Mouse (Mus musculus): Measurements from ENCODE around the gene Tor1aip2.

Gene Tor1aip2

GRCm38 (mm10) chr1:156111728-156112127, 76.5 kb downstream of the Tor1aip2 start:
- H3K27me3 ChIP-seq (ENCODE audit: control insufficient read depth, insufficient read depth, low read length, poor library complexity, severe bottlenecking) = no peaks in the 10 kb centered on the region
- H3K36me3 ChIP-seq (ENCODE audit: control insufficient read depth, insufficient read depth, low read length, poor library complexity, severe bottlenecking) = no peaks in the 10 kb centered on the region
- DNase-seq (ENCODE audit: low read depth, low spot score) = no peak

DNA sequence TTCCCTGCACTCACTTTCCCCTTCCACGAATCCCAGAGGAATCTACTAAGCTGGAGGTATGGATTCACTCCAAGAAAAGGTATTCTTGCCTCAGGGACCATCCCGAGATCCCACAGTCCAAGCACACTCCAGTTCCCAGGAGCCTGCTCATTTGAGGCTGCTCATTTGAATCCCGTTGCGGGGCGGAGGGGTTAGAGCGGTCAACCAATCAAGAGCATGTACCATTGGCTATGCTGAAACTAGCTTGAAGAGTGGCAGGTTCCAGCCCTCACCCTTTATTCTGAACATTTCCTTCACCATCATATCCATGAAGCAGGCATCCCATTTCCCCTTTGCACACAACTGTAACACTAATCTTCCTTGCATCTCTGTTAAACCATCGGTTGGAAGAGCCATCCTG, 76.9 kb downstream of the Tor1aip2 start:
- H3K36me3 ChIP-seq (ENCODE audit: control insufficient read depth, insufficient read depth, low read length, poor library complexity, severe bottlenecking) = no peaks in the 10 kb centered on the region
- no peak for DNase-seq (ENCODE audit: low read depth, low spot score)
- no peaks in the 10 kb centered on the region for H3K27me3 ChIP-seq (ENCODE audit: control insufficient read depth, insufficient read depth, low read length, poor library complexity, severe bottlenecking)

DNA sequence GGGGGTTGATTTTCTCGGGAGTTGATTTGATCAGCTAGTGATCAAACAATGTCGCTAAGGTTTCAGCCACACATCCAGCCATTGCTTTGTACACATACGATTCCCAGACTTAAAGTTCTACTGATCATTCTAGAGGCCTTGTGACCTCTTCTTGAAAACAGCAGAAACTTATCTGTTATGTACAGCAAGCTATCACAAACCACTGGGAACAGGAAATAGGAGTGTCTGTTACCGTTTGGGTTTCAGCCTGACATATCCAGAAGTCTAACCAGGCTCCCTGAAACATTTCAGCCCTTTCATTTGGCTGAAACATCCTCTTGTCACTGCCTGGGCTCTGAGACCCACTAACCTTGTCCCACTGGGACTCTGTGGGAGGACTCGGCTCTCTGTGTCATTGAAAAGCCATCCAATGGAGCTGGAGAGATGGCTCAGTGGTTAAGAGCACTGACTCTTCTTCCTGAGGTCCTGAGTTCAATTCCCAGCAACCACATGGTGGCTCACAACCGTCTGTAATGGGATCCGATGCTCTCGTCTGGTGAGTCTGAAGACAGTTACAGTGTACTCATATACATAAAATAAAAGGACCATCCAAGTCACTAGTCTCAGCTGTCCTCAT, 78.8 kb downstream of the Tor1aip2 start:
- no peaks in the 10 kb centered on the region for H3K27me3 ChIP-seq (ENCODE audit: control insufficient read depth, insufficient read depth, low read length, poor library complexity, severe bottlenecking)
- no peaks in the 10 kb centered on the region for H3K36me3 ChIP-seq (ENCODE audit: control insufficient read depth, insufficient read depth, low read length, poor library complexity, severe bottlenecking)
- DNase-seq (ENCODE audit: low read depth, low spot score) = no peak

DNA sequence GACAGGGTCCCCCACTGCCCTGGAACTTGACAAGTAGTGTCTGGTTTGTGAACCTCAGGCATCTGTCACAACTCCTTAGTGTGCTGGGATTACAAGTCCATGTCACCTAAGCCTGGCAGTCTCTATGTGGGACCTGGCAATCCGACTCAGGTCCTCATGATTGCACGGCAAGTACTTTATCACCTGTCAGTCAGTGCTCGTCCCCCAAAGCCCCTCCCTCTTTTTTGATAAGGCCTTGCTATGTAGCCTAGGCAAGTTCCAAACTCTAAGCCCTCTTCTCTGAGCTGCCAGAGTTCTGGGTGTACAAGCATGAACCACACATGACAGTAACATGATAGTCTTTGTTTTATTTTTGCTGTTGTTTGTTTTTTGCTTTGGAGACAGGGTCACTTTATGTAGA, 81.6 kb downstream of the Tor1aip2 start:
- no peak for DNase-seq (ENCODE audit: low read depth, low spot score)
- Histone ChIP-seq H3K27me3 (ENCODE audit: control insufficient read depth, insufficient read depth, low read length, poor library complexity, severe bottlenecking) (no peaks in the 10 kb centered on the region), H3K36me3 (ENCODE audit: control insufficient read depth, insufficient read depth, low read length, poor library complexity, severe bottlenecking) (no peaks in the 10 kb centered on the region)

All from splenic B cell, adult 2 months (primary cell).